Mouse (Mus musculus) stomach, postnatal 0 days (tissue): ENCODE results near the gene Tpm1. TPM values are rescaled to one million over a fixed set of nuclear protein-coding genes. Genes with fewer than 3 reads are reported as not detected.

Source experiments
- ATAC-seq: fragments of 200-750 bp; cut with Nextera tagmentation; 2 replicates; pipeline ENCODE4 v1.8.0; 2017; ENCODE audit not compliant: low FRiP score, low TSS enrichment
- DNase-seq: peaks from one replicate; pipeline ENCODE4 v3.0.0-alpha.2; 2016; ENCODE audit warnings: low spot score
- H3K27ac ChIP-seq: fragments of 300-500 bp; sonication (generic); replicated peaks from 2 replicates; pipeline ENCODE4 v1.5.1; 2014; ENCODE audit warnings: mild to moderate bottlenecking, control low read depth
- H3K27me3 ChIP-seq: fragments of 300-500 bp; sonication (generic); 2 replicates; pipeline ENCODE4 v1.6.1; 2014; ENCODE audit warnings: low read length; ENCODE audit not compliant: control insufficient read depth, insufficient read depth
- H3K36me3 ChIP-seq: fragments of 300-500 bp; sonication (generic); 2 replicates; pipeline ENCODE4 v1.6.1; 2014; ENCODE audit warnings: low read length, mixed read lengths; ENCODE audit not compliant: control insufficient read depth, insufficient read depth
- H3K4me1 ChIP-seq: fragments of 300-500 bp; sonication (generic); replicated peaks from 2 replicates; pipeline ENCODE4 v1.6.1; 2014; ENCODE audit warnings: antibody characterized with exemption; ENCODE audit not compliant: control insufficient read depth, insufficient read depth
- H3K4me2 ChIP-seq: fragments of 300-500 bp; sonication (generic); replicated peaks from 2 replicates; pipeline ENCODE4 v1.6.1; 2014; ENCODE audit warnings: low read depth, mild to moderate bottlenecking, control low read depth, moderate library complexity
- H3K4me3 ChIP-seq: fragments of 300-500 bp; sonication (generic); 2 replicates; pipeline ENCODE4 v1.5.1; 2014; ENCODE audit warnings: low read depth, low read length, control low read depth
- H3K9ac ChIP-seq: fragments of 300-500 bp; sonication (generic); 2 replicates; pipeline ENCODE4 v1.6.1; 2014; ENCODE audit warnings: mild to moderate bottlenecking, low read length, control low read depth, mixed read lengths
- H3K9me3 ChIP-seq: fragments of 300-500 bp; sonication (generic); 2 replicates; pipeline ENCODE4 v1.6.1; 2016; ENCODE audit warnings: low read length; ENCODE audit not compliant: control insufficient read depth
- CTCF ChIP-seq: IDR thresholded peaks from 2 replicates; pipeline ENCODE4 v1.5.1; 2016; ENCODE audit warnings: antibody characterized with exemption, low read depth, mild to moderate bottlenecking, moderate library complexity
- EP300 ChIP-seq: optimal IDR thresholded peaks from 2 replicates; pipeline ENCODE3; 2016; ENCODE audit warnings: antibody characterized with exemption
- WGBS: fragments of 180-500 bp; shearing (Covaris S2); extraction: QIAGEN DNeasy Blood & Tissue Kit; methylation state at CpG from one replicate; pipeline ENCODE4 v1.1.7; 2014; 5-methylcytosine and 5-hydroxymethylcytosine counted together
- polyA plus RNA-seq: library from polyadenylated mRNA; unstranded; fragments of >200 nt; fragmentation: Nextera tagmentation; extraction: Ambion mirVana; gene quantifications from 2 replicates; pipeline ENCODE4 v1.2.1, GENCODE M21; 2015

The Tpm1 gene
- polyA plus RNA-seq, 1 experiment from 2014 or later = 2,538 TPM

- no peak overlapping the region; the same call in 1 of the 2 replicates for H3K9ac ChIP-seq
- H3K36me3 ChIP-seq = peaks cover 47% of the 10 kb centered on the region
- no peak for TF ChIP-seq CTCF
- TF ChIP-seq EP300 = no peak
- H3K27me3 ChIP-seq = no peaks in the 10 kb centered on the region
- ATAC-seq (no peak), DNase-seq (no peak)
- H3K4me1 ChIP-seq = peaks cover 9% of the 10 kb centered on the region; the same call in 1 of the 2 replicates
- H3K4me2 ChIP-seq = no peak overlapping the region
- H3K27ac ChIP-seq = peak overlapping the region; percentile 49; the same call in 1 of the 2 replicates
- no peak overlapping the region for H3K4me3 ChIP-seq
- 69% methylated on average over 12 of the region's 12 CpGs for WGBS
- no peaks in the 10 kb centered on the region for H3K9me3 ChIP-seq
Observed at GRCm38 (mm10) chr9:67035957-67036451, 13.2 kb downstream of the Tpm1 start.

GRCm38 (mm10) chr9:67034677-67035076 lies 14.5 kb downstream of the Tpm1 start:
- Histone ChIP-seq H3K27me3 (no peaks in the 10 kb centered on the region), H3K4me3 (no peak overlapping the region), H3K4me2 (no peak overlapping the region), H3K9ac (no peak overlapping the region), H3K27ac (no peak overlapping the region), H3K9me3 (no peaks in the 10 kb centered on the region), H3K4me1 (peaks cover 5% of the 10 kb centered on the region; the same call in 1 of the 2 replicates), H3K36me3 (peaks cover 50% of the 10 kb centered on the region)
- ATAC-seq (no peak), DNase-seq (no peak)
- WGBS = 87% methylated on average over 4 of the region's 4 CpGs
- TF ChIP-seq EP300 (no peak), CTCF (peak; percentile 61)

GRCm38 (mm10) chr9:67033016-67033415 lies 16.2 kb downstream of the Tpm1 start:
- ATAC-seq = no peak
- Histone ChIP-seq H3K36me3 (peaks cover 53% of the 10 kb centered on the region), H3K27ac (no peak overlapping the region), H3K4me2 (no peak overlapping the region), H3K9ac (no peak overlapping the region), H3K9me3 (no peaks in the 10 kb centered on the region), H3K27me3 (no peaks in the 10 kb centered on the region), H3K4me3 (no peak overlapping the region), H3K4me1 (no peaks in the 10 kb centered on the region)
- TF ChIP-seq CTCF = no peak
- no peak for DNase-seq
- 90% methylated on average over 10 of the region's 10 CpGs for WGBS

GRCm38 (mm10) chr9:67032611-67033010 lies 16.6 kb downstream of the Tpm1 start:
- H3K4me2 ChIP-seq = no peak overlapping the region
- H3K4me1 ChIP-seq = no peaks in the 10 kb centered on the region
- H3K27ac ChIP-seq = no peak overlapping the region
- WGBS = 91% methylated on average over 15 of the region's 15 CpGs
- H3K36me3 ChIP-seq = peaks cover 51% of the 10 kb centered on the region
- H3K4me3 ChIP-seq = no peak overlapping the region
- H3K9ac ChIP-seq = no peak overlapping the region
- TF ChIP-seq CTCF = no peak
- TF ChIP-seq EP300 = no peak
- DNase-seq = no peak
- H3K27me3 ChIP-seq = no peaks in the 10 kb centered on the region
- H3K9me3 ChIP-seq = no peaks in the 10 kb centered on the region
- ATAC-seq = no peak

GRCm38 (mm10) chr9:67029518-67029917 lies 19.7 kb downstream of the Tpm1 start:
- Histone ChIP-seq H3K9ac (no peak overlapping the region), H3K27ac (no peak overlapping the region), H3K36me3 (peaks cover 55% of the 10 kb centered on the region), H3K4me1 (no peaks in the 10 kb centered on the region; the same call in 1 of the 2 replicates), H3K27me3 (no peaks in the 10 kb centered on the region), H3K9me3 (no peaks in the 10 kb centered on the region), H3K4me2 (no peak overlapping the region), H3K4me3 (no peak overlapping the region)
- ATAC-seq (no peak), DNase-seq (no peak)
- WGBS = 85% methylated on average over 13 of the region's 13 CpGs
- TF ChIP-seq EP300 = no peak

GRCm38 (mm10) chr9:67028929-67029328 lies 20.3 kb downstream of the Tpm1 start:
- Histone ChIP-seq H3K27me3 (no peaks in the 10 kb centered on the region), H3K36me3 (peaks cover 53% of the 10 kb centered on the region), H3K4me1 (no peaks in the 10 kb centered on the region; the same call in 1 of the 2 replicates), H3K4me2 (no peak overlapping the region), H3K9me3 (no peaks in the 10 kb centered on the region), H3K9ac (no peak overlapping the region), H3K27ac (no peak overlapping the region), H3K4me3 (no peak overlapping the region)
- no peak for ATAC-seq
- DNase-seq = no peak
- WGBS = 51% methylated on average over 4 of the region's 4 CpGs
- no peak for TF ChIP-seq CTCF
- TF ChIP-seq EP300 = no peak
